Mouse (Mus musculus) frontal cortex, postnatal 10 days (tissue): ENCODE data around the gene Srr.

Experiments
- DNase-seq, 2 experiments: peaks; one replicate each; pipeline ENCODE4 v3.0.0; 2022; ENCODE audit warnings: low spot score in 2 of 2, mixed read lengths in 1 of 2

Srr gene

GRCm38 (mm10) chr11:74907850-74908249 lies 17.9 kb downstream of the Srr start:
- no peak for DNase-seq

- no peak for DNase-seq
These were observed 23.3 kb downstream of the Srr start for GRCm38 (mm10) chr11:74902416-74902815.

- no peak for DNase-seq
These were observed 24.2 kb downstream of the Srr start for GRCm38 (mm10) chr11:74901555-74901954.

- no peak for DNase-seq
These were observed 27.3 kb downstream of the Srr start for GRCm38 (mm10) chr11:74898517-74898827.

GRCm38 (mm10) chr11:74897678-74898516 lies 27.9 kb downstream of the Srr start, which contains the start of gene Tsr1:
Gene Tsr1, plus strand, starts transcription at chr11:74898071.
- DNase-seq: peak; percentile 89 to 90

GRCm38 (mm10) chr11:74896901-74897677 lies 28.7 kb downstream of the Srr start, which contains the start of gene Sgsm2:
Gene Sgsm2, minus strand, starts transcription at chr11:74897060.
- peak; percentile 57 to 75 for DNase-seq

GRCm38 (mm10) chr11:74895980-74896900 lies 29.5 kb downstream of the Srr start:
- DNase-seq: peak; percentile 74 to 78

GRCm38 (mm10) chr11:74894619-74895018 lies 31.1 kb downstream of the Srr start:
- DNase-seq: no peak

GRCm38 (mm10) chr11:74883098-74883497 lies 42.6 kb downstream of the Srr start:
- no peak for DNase-seq

- DNase-seq: no peak
These were observed 43.8 kb downstream of the Srr start for GRCm38 (mm10) chr11:74881979-74882378.

GRCm38 (mm10) chr11:74880999-74881398 lies 44.7 kb downstream of the Srr start:
- DNase-seq: no peak

GRCm38 (mm10) chr11:74876801-74877200 lies 48.9 kb downstream of the Srr start:
- DNase-seq: peak; percentile 67 to 69

GRCm38 (mm10) chr11:74874630-74875029 lies 51.1 kb downstream of the Srr start:
- no peak for DNase-seq

- DNase-seq: peak in 1 of 2 experiments; percentile 40
These were observed 54.6 kb downstream of the Srr start for GRCm38 (mm10) chr11:74870991-74871622.

- no peak for DNase-seq
These were observed 55.2 kb downstream of the Srr start for GRCm38 (mm10) chr11:74870544-74870943.

- DNase-seq: no peak
These were observed 56.1 kb downstream of the Srr start for GRCm38 (mm10) chr11:74869603-74870002.

- no peak for DNase-seq
These were observed 57.5 kb downstream of the Srr start for GRCm38 (mm10) chr11:74868046-74868760.

- no peak for DNase-seq
These were observed 58.6 kb downstream of the Srr start for GRCm38 (mm10) chr11:74867181-74867580.

GRCm38 (mm10) chr11:74866640-74867039 lies 59.1 kb downstream of the Srr start:
- DNase-seq: peak in 1 of 2 experiments; percentile 42

GRCm38 (mm10) chr11:74865252-74865651 lies 60.5 kb downstream of the Srr start:
- DNase-seq: no peak

- DNase-seq: no peak
These were observed 61.3 kb downstream of the Srr start for GRCm38 (mm10) chr11:74864421-74864820.
